Mouse (Mus musculus) urinary bladder, postnatal 36 days (tissue): ENCODE measurements around the gene Mrtfa.

Experiments used
- DNase-seq, 2 experiments: peaks; one replicate each; pipeline ENCODE4 v3.0.0; 2022; ENCODE audit warnings: low spot score in 2 of 2, mixed read lengths in 1 of 2

Mrtfa gene

GRCm38 (mm10) chr15:81067761-81068160 is 122.8 kb downstream of the Mrtfa start:
- DNase-seq: no peak

- DNase-seq: peak; percentile 5 to 32
Measured at GRCm38 (mm10) chr15:81066976-81067375, 123.6 kb downstream of the Mrtfa start.

GRCm38 (mm10) chr15:81064661-81065060 is 125.9 kb downstream of the Mrtfa start:
- DNase-seq: no peak

GRCm38 (mm10) chr15:81064143-81064542 is 126.4 kb downstream of the Mrtfa start:
- DNase-seq: no peak

- DNase-seq: no peak
Measured at GRCm38 (mm10) chr15:81062616-81063015, 127.9 kb downstream of the Mrtfa start.

- no peak for DNase-seq
Measured at GRCm38 (mm10) chr15:81062175-81062588, 128.4 kb downstream of the Mrtfa start.

- no peak for DNase-seq
Measured at GRCm38 (mm10) chr15:81060975-81061374, 129.6 kb downstream of the Mrtfa start.

GRCm38 (mm10) chr15:81057736-81058135 is 132.8 kb downstream of the Mrtfa start:
- DNase-seq: no peak

- DNase-seq: no peak
Measured at GRCm38 (mm10) chr15:81055488-81055887, 135.1 kb downstream of the Mrtfa start.

- DNase-seq: no peak
Measured at GRCm38 (mm10) chr15:81052491-81052890, 138.1 kb downstream of the Mrtfa start.

- DNase-seq: no peak
Measured at GRCm38 (mm10) chr15:81050488-81050887, 140.1 kb downstream of the Mrtfa start.

GRCm38 (mm10) chr15:81049401-81050053 is 141.0 kb downstream of the Mrtfa start:
- DNase-seq: no peak

- no peak for DNase-seq
Measured at GRCm38 (mm10) chr15:81047497-81047896, 143.1 kb downstream of the Mrtfa start.

- DNase-seq: no peak
Measured at GRCm38 (mm10) chr15:81046061-81046460, 144.5 kb downstream of the Mrtfa start.

- no peak for DNase-seq
Measured at GRCm38 (mm10) chr15:81045336-81045735, 145.2 kb downstream of the Mrtfa start.

- DNase-seq: no peak
Measured at GRCm38 (mm10) chr15:81044446-81044845, 146.1 kb downstream of the Mrtfa start.

GRCm38 (mm10) chr15:81042276-81042931 is 148.2 kb downstream of the Mrtfa start:
- no peak for DNase-seq

- DNase-seq: no peak
Measured at GRCm38 (mm10) chr15:81041767-81042166, 148.8 kb downstream of the Mrtfa start.

- no peak for DNase-seq
Measured at GRCm38 (mm10) chr15:81038419-81038818, 152.1 kb downstream of the Mrtfa start.

GRCm38 (mm10) chr15:81035417-81036162 is 155.0 kb downstream of the Mrtfa start:
- DNase-seq: no peak

- no peak for DNase-seq
Measured at GRCm38 (mm10) chr15:81034119-81034518, 156.4 kb downstream of the Mrtfa start.

GRCm38 (mm10) chr15:81032941-81033629 is 157.5 kb downstream of the Mrtfa start:
- DNase-seq: no peak
